Mouse (Mus musculus) heart, adult 2 months (tissue): ENCODE measurements around the gene Ang4.

Experiments used
- CTCF ChIP-seq: fragments of 200-600 bp; IDR thresholded peaks from 2 replicates; pipeline ENCODE4 v1.8.1; 2022; ENCODE audit warnings: antibody characterized with exemption, mild to moderate bottlenecking, moderate library complexity
- EP300 ChIP-seq: fragments of 200-500 bp; IDR thresholded peaks from 2 replicates; pipeline ENCODE4 v1.6.1; 2011; ENCODE audit warnings: low read depth, low read length, control low read depth; ENCODE audit not compliant: insufficient read depth
- POLR2A ChIP-seq: fragments of 200-500 bp; IDR thresholded peaks from 2 replicates; pipeline ENCODE4 v1.6.1; 2011; ENCODE audit warnings: mild to moderate bottlenecking, low read depth, low read length, control low read depth; ENCODE audit not compliant: insufficient read depth

DNA sequence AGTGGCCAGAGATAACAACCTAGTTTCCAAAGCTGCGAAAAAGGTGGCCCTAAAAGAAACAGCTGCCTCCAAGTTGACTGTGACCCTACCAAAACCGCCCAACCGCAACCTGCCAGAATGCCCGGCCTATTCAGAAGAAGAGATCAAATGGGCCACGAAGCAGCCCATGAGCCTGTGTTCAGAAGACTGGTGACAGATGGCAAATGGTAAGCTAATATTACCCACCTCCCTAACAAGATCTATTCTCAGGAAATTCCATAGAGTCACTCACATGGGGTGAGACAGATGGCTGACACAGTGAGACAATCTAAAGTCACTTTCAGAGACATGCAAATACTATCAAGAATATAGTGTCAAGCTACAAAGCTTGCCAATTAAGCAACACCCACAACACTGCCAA is 13.7 kb upstream of the Ang4 start:
- TF ChIP-seq EP300 (no peak), CTCF (no peak), POLR2A (no peak)
